ENCODE assay signal across 9 mouse cellular contexts in the genomic region with DNA sequence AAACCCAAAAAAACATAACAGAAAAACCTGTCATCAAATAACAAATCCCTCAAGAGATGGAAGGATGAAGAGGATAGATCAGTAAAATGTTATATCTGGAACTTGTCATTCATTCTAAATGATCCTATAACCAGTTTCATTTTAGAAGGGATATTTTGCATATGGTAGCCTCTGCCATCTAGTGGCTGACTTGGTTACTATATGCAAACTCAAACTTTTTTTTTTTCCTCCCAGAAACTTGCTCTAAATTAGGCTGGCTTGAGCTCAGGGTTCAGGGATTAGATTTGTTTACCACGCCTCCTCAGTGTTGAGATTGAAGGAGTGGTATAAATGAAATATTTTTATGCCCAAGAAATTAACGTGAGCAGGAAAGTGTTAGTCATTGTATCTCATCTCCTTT. TPM values are rescaled to one million over a fixed set of nuclear protein-coding genes. Genes with fewer than 3 reads are reported as not detected.
DNase-seq lines count a peak whose midpoint lies in the region; ATAC-seq and TF ChIP-seq lines count a peak whose summit lies in the region.
"Had no signal": no experiment of that assay in that cellular context is flagged by ENCODE, and none has a peak within 500 bp of the region (broad histone marks: within the 10 kb centered on the region; RNA-seq: fewer than 3 reads in every experiment).

No protein-coding gene starts in this region.

- no peak overlapping the region for H3K4me3 ChIP-seq in kidney, adult 2 months (ENCODE audit: insufficient read depth, low read depth, low read length)
- H3K4me3 ChIP-seq in MEL (ENCODE audit: control insufficient read depth in 1 of 2, insufficient read depth in 1 of 2, low read depth in 2 of 2, low read length in 2 of 2) = no peak overlapping the region
- H3K4me3 ChIP-seq: intestine, embryonic 15.5 days had no signal

- no peak for TF ChIP-seq EP300 in MEL (IDR thresholded peaks at IDR 0.05; ENCODE audit: low read depth in 1 of 2, low read length in 2 of 2)

- no peak for TF ChIP-seq POLR2A in kidney, adult 2 months (IDR thresholded peaks at IDR 0.05; ENCODE audit: low read depth, low read length)
- TF ChIP-seq POLR2A in MEL (IDR thresholded peaks at IDR 0.05; ENCODE audit: control insufficient read depth in 1 of 2, insufficient read depth in 1 of 2, low read depth in 1 of 2, low read length in 2 of 2, poor library complexity in 1 of 2) = no peak

- no peaks in the 10 kb centered on the region for H3K27me3 ChIP-seq in kidney, adult 2 months (replicated peaks; ENCODE audit: control insufficient read depth, insufficient read depth, low read length)
- H3K27me3 ChIP-seq in MEL (ENCODE audit: control insufficient read depth in 1 of 2, insufficient read depth in 2 of 2, low read length in 2 of 2) = no peaks in the 10 kb centered on the region
- H3K27me3 ChIP-seq: intestine, embryonic 15.5 days had no signal

- DNase-seq in kidney, adult 2 months = peak; percentile 21
- no peak for DNase-seq in kidney, adult 8-10 months
- DNase-seq in A20 (ENCODE audit: low read depth, low spot score) = peak; percentile 50
- peak; percentile 55 for DNase-seq in MEL (ENCODE audit: low read depth, low spot score)
- no peak for DNase-seq in yolk sac, embryonic 10.5 days (ENCODE audit: low spot score)
- DNase-seq in right cerebral cortex, postnatal 36 days (ENCODE audit: low spot score in 2 of 2) = no peak
- no peak for DNase-seq in adrenal gland, adult 18-20 months (ENCODE audit: low spot score in 2 of 2)

- no peak overlapping the region for H3K27ac ChIP-seq in kidney, adult 2 months (ENCODE audit: insufficient read depth, low read depth, low read length)
- no peak overlapping the region for H3K27ac ChIP-seq in MEL (ENCODE audit: control insufficient read depth, low read depth, low read length)
- H3K27ac ChIP-seq: intestine, embryonic 15.5 days had no signal

- TF ChIP-seq RAD21 in MEL (IDR thresholded peaks at IDR 0.05; ENCODE audit: low read depth, low read length) = peak; percentile 88

- no peak for TF ChIP-seq CTCF in kidney, adult 2 months (conservative IDR thresholded peaks at IDR 0.05; ENCODE audit: insufficient read depth, insufficient read length, low read depth, low read length)
- TF ChIP-seq CTCF in MEL (IDR thresholded peaks at IDR 0.05 in 2 of 3, conservative IDR thresholded peaks at IDR 0.05 in 1 of 3; ENCODE audit: control insufficient read depth in 1 of 3, insufficient read depth in 1 of 3, low read depth in 2 of 3, low read length in 3 of 3, poor library complexity in 1 of 3, severe bottlenecking in 1 of 3) = peak; percentile 11 to 82 (median 43); a peak in 4 of 6 replicates

- 9% methylated on average over 2 of the region's 2 CpGs for WGBS in kidney, adult 2 months

- no peaks in the 10 kb centered on the region for H3K79me2 ChIP-seq in MEL (ENCODE audit: control insufficient read depth, insufficient read depth, low read length, poor library complexity)

- H3K9ac ChIP-seq in MEL (ENCODE audit: control insufficient read depth, low read depth, low read length, poor library complexity, severe bottlenecking) = no peak overlapping the region
- H3K9ac ChIP-seq: intestine, embryonic 15.5 days had no signal

- no peaks in the 10 kb centered on the region for H3K4me1 ChIP-seq in kidney, adult 2 months (ENCODE audit: control insufficient read depth, insufficient read depth, low read length)
- no peaks in the 10 kb centered on the region for H3K4me1 ChIP-seq in MEL (ENCODE audit: control insufficient read depth in 1 of 2, insufficient read depth in 2 of 2, low read length in 2 of 2)
- H3K4me1 ChIP-seq: intestine, embryonic 15.5 days had no signal

- peak; percentile 93 for ATAC-seq in granulocyte monocyte progenitor cell, adult 5-6 weeks (replicated peaks; ENCODE audit: poor library complexity, severe bottlenecking)
- ATAC-seq: intestine, embryonic 15.5 days had no signal

- no peaks in the 10 kb centered on the region for H3K36me3 ChIP-seq in kidney, adult 2 months (ENCODE audit: control insufficient read depth, insufficient read depth, low read length)
- no peaks in the 10 kb centered on the region for H3K36me3 ChIP-seq in MEL (ENCODE audit: control insufficient read depth in 1 of 2, insufficient read depth in 2 of 2, low read length in 2 of 2)
- H3K36me3 ChIP-seq: intestine, embryonic 15.5 days had no signal

- H3K9me3 ChIP-seq in MEL (replicated peaks; ENCODE audit: insufficient read depth, low read length) = no peaks in the 10 kb centered on the region
- H3K9me3 ChIP-seq: intestine, embryonic 15.5 days had no signal

TF ChIP-seq in MEL, 35 proteins besides CTCF, POLR2A, EP300 and RAD21:
- TF ChIP-seq USF1 (IDR thresholded peaks at IDR 0.05; ENCODE audit: low read depth, low read length) = no peak
- TF ChIP-seq ZNF384 (IDR thresholded peaks at IDR 0.05; ENCODE audit: low read depth, low read length) = peak; percentile 95
- peak; percentile 89 for TF ChIP-seq SMC3 (IDR thresholded peaks at IDR 0.05; ENCODE audit: low read depth, low read length)
- no peak for TF ChIP-seq MXI1 (IDR thresholded peaks at IDR 0.05; ENCODE audit: low read depth, low read length)
- TF ChIP-seq ZC3H11A (IDR thresholded peaks at IDR 0.05; ENCODE audit: low read depth, low read length) = peak; percentile 81

RNA-seq across cellular contexts. Expression of a gene that starts 27.3 kb away (rescaled TPM):
- polyA plus RNA-seq in kidney, adult 2 months (2012; rRNA removed) = not detected in 2 replicates
- not detected in 2 replicates for total RNA-seq in MEL (2012; rRNA removed)
- not detected for polyA plus RNA-seq in MEL (2012; ENCODE audit: insufficient read depth in 1 of 2, insufficient read length in 2 of 2, low read depth in 1 of 2, low replicate concordance in 2 of 2, missing spikeins in 1 of 2)
- total RNA-seq in granulocyte monocyte progenitor cell, adult 5-6 weeks (2014; fragmentation: Nextera tagmentation) = not detected in 2 replicates
- total RNA-seq in granulocyte monocyte progenitor cell, adult 5-6 weeks (2017) = not detected in 2 replicates
- total RNA-seq in adrenal gland, adult 18-20 months (2021) = not detected
- polyA plus RNA-seq: intestine, embryonic 15.5 days had no signal

Comparison
In these comparisons a context has a peak if more than half of its experiments do, and no peak if none do; other contexts are left out.
1. DNase-seq: peak in kidney, adult 2 months (single experiment), A20 (single experiment) and MEL (single experiment); none in kidney, adult 8-10 months (0 of 2), yolk sac, embryonic 10.5 days (single experiment), right cerebral cortex, postnatal 36 days (0 of 2) and adrenal gland, adult 18-20 months (0 of 2).